Mouse (Mus musculus): ENCODE data around the gene Cenpb. TPM values are rescaled to one million over a fixed set of nuclear protein-coding genes. Genes with fewer than 3 reads are reported as not detected.

Cenpb gene
- polyA plus RNA-seq, 1 experiment from 2014 or later: 12.7 TPM

GRCm38 (mm10) chr2:131175286-131175944, 4.5 kb downstream of the Cenpb start:
- Histone ChIP-seq H3K4me2 (no peak overlapping the region), H3K4me1 (replicated peaks) (peaks cover 70% of the 10 kb centered on the region), H3K9me3 (no peaks in the 10 kb centered on the region), H3K4me3 (no peak overlapping the region), H3K27me3 (peaks cover 34% of the 10 kb centered on the region), H3K36me3 (peaks cover 8% of the 10 kb centered on the region), H3K9ac (no peak overlapping the region), H3K27ac (replicated peaks) (no peak overlapping the region)
- WGBS: 69% methylated on average over 3 of the region's 3 CpGs
- no peak for ATAC-seq (ENCODE audit: low read depth)

GRCm38 (mm10) chr2:131174700-131175099, 5.2 kb downstream of the Cenpb start:
- peak overlapping the region; percentile 86 for H3K4me2 ChIP-seq
- H3K9ac ChIP-seq: peak overlapping the region; percentile 60
- no peaks in the 10 kb centered on the region for H3K9me3 ChIP-seq
- no peak overlapping the region for H3K27ac ChIP-seq (replicated peaks)
- H3K4me1 ChIP-seq (replicated peaks): peaks cover 70% of the 10 kb centered on the region
- H3K4me3 ChIP-seq: peak overlapping the region; percentile 42
- H3K27me3 ChIP-seq: peaks cover 39% of the 10 kb centered on the region
- peak; percentile 24 for ATAC-seq (ENCODE audit: low read depth)
- 4% methylated on average over 11 of the region's 11 CpGs for WGBS
- H3K36me3 ChIP-seq: peaks cover 8% of the 10 kb centered on the region

- Histone ChIP-seq H3K27ac (replicated peaks) (no peak overlapping the region), H3K9me3 (no peaks in the 10 kb centered on the region), H3K36me3 (peaks cover 3% of the 10 kb centered on the region; the same call in 1 of the 2 replicates), H3K9ac (no peak overlapping the region), H3K4me1 (replicated peaks) (peaks cover 50% of the 10 kb centered on the region), H3K4me2 (no peak overlapping the region), H3K27me3 (peaks cover 39% of the 10 kb centered on the region), H3K4me3 (no peak overlapping the region)
- no peak for ATAC-seq (ENCODE audit: low read depth)
- 42% methylated on average over 9 of the region's 9 CpGs for WGBS
Measured at GRCm38 (mm10) chr2:131172322-131172721, 7.5 kb downstream of the Cenpb start.

- peak overlapping the region; percentile 9; the same call in 1 of the 2 replicates for H3K4me3 ChIP-seq
- no peaks in the 10 kb centered on the region for H3K9me3 ChIP-seq
- no peak for ATAC-seq (ENCODE audit: low read depth)
- H3K27me3 ChIP-seq: peaks cover 39% of the 10 kb centered on the region
- H3K4me2 ChIP-seq: peak overlapping the region; percentile 36
- H3K27ac ChIP-seq (replicated peaks): no peak overlapping the region
- peaks cover 42% of the 10 kb centered on the region for H3K4me1 ChIP-seq (replicated peaks)
- no peak overlapping the region for H3K9ac ChIP-seq
- no peaks in the 10 kb centered on the region; the same call in 1 of the 2 replicates for H3K36me3 ChIP-seq
- 5% methylated on average over 43 of the region's 43 CpGs for WGBS
Measured at GRCm38 (mm10) chr2:131171401-131172104, 8.3 kb downstream of the Cenpb start.

GRCm38 (mm10) chr2:131170936-131171335, 8.9 kb downstream of the Cenpb start:
- peak overlapping the region; percentile 9; the same call in 1 of the 2 replicates for H3K4me3 ChIP-seq
- H3K4me1 ChIP-seq (replicated peaks): peaks cover 36% of the 10 kb centered on the region
- peaks cover 39% of the 10 kb centered on the region for H3K27me3 ChIP-seq
- H3K36me3 ChIP-seq: no peaks in the 10 kb centered on the region
- no peak overlapping the region for H3K27ac ChIP-seq (replicated peaks)
- H3K4me2 ChIP-seq: peak overlapping the region; percentile 36; the same call in 1 of the 2 replicates
- no peaks in the 10 kb centered on the region for H3K9me3 ChIP-seq
- 16% methylated on average over 9 of the region's 9 CpGs for WGBS
- ATAC-seq (ENCODE audit: low read depth): no peak
- H3K9ac ChIP-seq: no peak overlapping the region

GRCm38 (mm10) chr2:131168914-131169313, 11.0 kb downstream of the Cenpb start:
- no peak overlapping the region for H3K27ac ChIP-seq (replicated peaks)
- H3K4me1 ChIP-seq (replicated peaks): peaks cover 17% of the 10 kb centered on the region
- H3K4me3 ChIP-seq: no peak overlapping the region
- peaks cover 39% of the 10 kb centered on the region for H3K27me3 ChIP-seq
- ATAC-seq (ENCODE audit: low read depth): no peak
- H3K9ac ChIP-seq: no peak overlapping the region
- H3K9me3 ChIP-seq: 0 out of 2 replicates have a peak, but pooled peaks cover 8% of the 10 kb centered on the region
- WGBS: 81% methylated on average over 1 of the region's 1 CpGs
- H3K4me2 ChIP-seq: no peak overlapping the region
- H3K36me3 ChIP-seq: no peaks in the 10 kb centered on the region

- no peak for ATAC-seq (ENCODE audit: low read depth)
- no peak overlapping the region for H3K27ac ChIP-seq (replicated peaks)
- 0 out of 2 replicates have a peak, but pooled peaks cover 8% of the 10 kb centered on the region for H3K9me3 ChIP-seq
- 84% methylated on average over 6 of the region's 6 CpGs for WGBS
- H3K36me3 ChIP-seq: no peaks in the 10 kb centered on the region
- no peak overlapping the region for H3K9ac ChIP-seq
- H3K4me2 ChIP-seq: no peak overlapping the region
- no peak overlapping the region for H3K4me3 ChIP-seq
- peaks cover 31% of the 10 kb centered on the region for H3K27me3 ChIP-seq
- H3K4me1 ChIP-seq (replicated peaks): peaks cover 12% of the 10 kb centered on the region
Measured at GRCm38 (mm10) chr2:131167984-131168383, 11.9 kb downstream of the Cenpb start.

- Histone ChIP-seq H3K4me3 (no peak overlapping the region), H3K27ac (replicated peaks) (no peak overlapping the region), H3K4me1 (replicated peaks) (peaks cover 7% of the 10 kb centered on the region), H3K4me2 (no peak overlapping the region), H3K27me3 (peaks cover 13% of the 10 kb centered on the region), H3K9me3 (0 out of 2 replicates have a peak, but pooled peaks cover 8% of the 10 kb centered on the region), H3K9ac (no peak overlapping the region), H3K36me3 (no peaks in the 10 kb centered on the region)
- 85% methylated on average over 2 of the region's 2 CpGs for WGBS
- ATAC-seq (ENCODE audit: low read depth): no peak
Measured at GRCm38 (mm10) chr2:131166172-131166571, 13.7 kb downstream of the Cenpb start.

GRCm38 (mm10) chr2:131163924-131164323, 15.9 kb downstream of the Cenpb start:
- Histone ChIP-seq H3K4me3 (no peak overlapping the region), H3K27me3 (no peaks in the 10 kb centered on the region), H3K9ac (no peak overlapping the region), H3K9me3 (0 out of 2 replicates have a peak, but pooled peaks cover 8% of the 10 kb centered on the region), H3K27ac (replicated peaks) (no peak overlapping the region), H3K36me3 (no peaks in the 10 kb centered on the region), H3K4me1 (replicated peaks) (peaks cover 13% of the 10 kb centered on the region), H3K4me2 (no peak overlapping the region)
- ATAC-seq (ENCODE audit: low read depth): no peak
- 85% methylated on average over 7 of the region's 7 CpGs for WGBS

- H3K36me3 ChIP-seq: no peaks in the 10 kb centered on the region
- peaks cover 39% of the 10 kb centered on the region for H3K4me1 ChIP-seq (replicated peaks)
- H3K4me3 ChIP-seq: peak overlapping the region; percentile 60
- H3K4me2 ChIP-seq: peak overlapping the region; percentile 67
- peak overlapping the region; percentile 77 for H3K9ac ChIP-seq
- WGBS: under 1% methylated on average over 17 of the region's 17 CpGs
- no peaks in the 10 kb centered on the region for H3K27me3 ChIP-seq
- H3K9me3 ChIP-seq: 0 out of 2 replicates have a peak, but pooled peaks cover 8% of the 10 kb centered on the region
- ATAC-seq (ENCODE audit: low read depth): peak; percentile 1
- peak overlapping the region; percentile 93 for H3K27ac ChIP-seq (replicated peaks)
Measured at GRCm38 (mm10) chr2:131160671-131161111, 19.2 kb downstream of the Cenpb start.

GRCm38 (mm10) chr2:131159938-131160581, 19.8 kb downstream of the Cenpb start, which contains the start of gene 1700037H04Rik:
Gene 1700037H04Rik, minus strand, starts transcription at chr2:131160081.
- Histone ChIP-seq H3K9ac (peak within 1 kb of the TSS; percentile 92), H3K9me3 (0 out of 2 replicates have a peak, but pooled peaks cover 4% of the 10 kb centered on the region), H3K4me2 (peak within 1 kb of the TSS; percentile 95), H3K27ac (replicated peaks) (peak within 1 kb of the TSS; percentile 93), H3K4me3 (peak within 1 kb of the TSS; percentile 60), H3K4me1 (replicated peaks) (peaks cover 39% of the 10 kb centered on the region), H3K27me3 (no peaks in the 10 kb centered on the region), H3K36me3 (0 out of 2 replicates have a peak, but pooled peaks cover 1% of the 10 kb centered on the region)
- WGBS: under 1% methylated on average over 54 of the region's 54 CpGs
- peak; percentile 97 for ATAC-seq (ENCODE audit: low read depth)
